Mouse (Mus musculus) c-Kit-positive CD71-positive TER-119-positive erythroid progenitor cells, embryonic 14.5 days (primary cell): ENCODE results near the gene Vmn2r47.
"Not testable (repeated sequence)": the region's sequence is repeated elsewhere in the genome, so short reads cannot be mapped to it uniquely, and the experiment has no call there.

Source experiments
- DNase-seq: peaks from one replicate; pipeline ENCODE4 v3.0.0-alpha.2; 2013; ENCODE audit warnings: low spot score

Vmn2r47 gene

GRCm38 (mm10) chr7:9841225-9841624 is at the start of gene Vmn2r47:
TSS of gene Vmn2r47 (minus strand) at chr7:9841325.
- not testable (repeated sequence) for DNase-seq

GRCm38 (mm10) chr7:9770471-9770870 is 70.7 kb downstream of the Vmn2r47 start, which contains the start of gene Vmn2r46:
TSS of gene Vmn2r46 (minus strand) at chr7:9770571.
- not testable (repeated sequence) for DNase-seq
